Mouse (Mus musculus): ENCODE results near the gene Acy3. TPM values are rescaled to one million over a fixed set of nuclear protein-coding genes. Genes with fewer than 3 reads are reported as not detected.
"Not testable (repeated sequence)": the region's sequence is repeated elsewhere in the genome, so short reads cannot be mapped to it uniquely, and the experiment has no call there.

The Acy3 gene
- polyA plus RNA-seq, 1 experiment from 2014 or later: 10.4 TPM

- not testable (repeated sequence) for ATAC-seq (ENCODE audit: extremely low read depth, insufficient number of reproducible peaks, low FRiP score, low TSS enrichment); H3K9me3 ChIP-seq; H3K4me3 ChIP-seq; H3K4me1 ChIP-seq; H3K27ac ChIP-seq (replicated peaks); H3K4me2 ChIP-seq; H3K9ac ChIP-seq; H3K36me3 ChIP-seq
- whole genome bisulfite sequencing: 67% methylated on average over 6 of the region's 6 CpGs
- peaks cover 17% of the 10 kb centered on the region for H3K27me3 ChIP-seq (replicated peaks)
Observed at GRCm38 (mm10) chr19:3974608-3975007, 11.8 kb upstream of the Acy3 start.

GRCm38 (mm10) chr19:3975866-3976265, 10.5 kb upstream of the Acy3 start:
- Histone ChIP-seq H3K4me3 (no peak overlapping the region), H3K4me1 (0 out of 2 replicates have a peak, but pooled peaks cover 2% of the 10 kb centered on the region), H3K27me3 (replicated peaks) (peaks cover 9% of the 10 kb centered on the region), H3K27ac (replicated peaks) (no peak overlapping the region), H3K9ac (no peak overlapping the region), H3K9me3 (no peaks in the 10 kb centered on the region), H3K36me3 (no peaks in the 10 kb centered on the region), H3K4me2 (no peak overlapping the region)
- 55% methylated on average over 2 of the region's 2 CpGs for WGBS
- no peak for ATAC-seq (ENCODE audit: extremely low read depth, insufficient number of reproducible peaks, low FRiP score, low TSS enrichment)

DNA sequence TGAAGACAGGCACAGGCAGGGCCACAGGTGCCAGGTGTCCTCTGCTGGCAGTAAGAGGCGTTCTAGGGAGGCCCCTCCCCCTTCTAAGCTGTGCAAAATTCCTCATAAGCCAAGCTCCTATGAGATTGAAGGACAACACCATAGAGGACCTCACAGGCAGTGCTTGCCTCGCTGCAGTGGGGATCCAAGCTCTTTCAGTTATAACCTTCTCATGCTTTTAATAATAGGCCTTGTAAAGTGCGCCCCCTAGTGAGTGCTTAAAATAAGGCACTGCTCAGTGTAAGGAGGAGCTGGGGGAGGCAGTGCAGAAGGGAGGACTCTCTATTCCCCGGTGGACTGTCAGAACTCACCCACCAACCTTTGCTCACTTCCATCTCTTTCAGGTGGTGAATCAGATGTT, 6.1 kb upstream of the Acy3 start:
- 12% methylated on average over 4 of the region's 4 CpGs for WGBS
- no peak for ATAC-seq (ENCODE audit: extremely low read depth, insufficient number of reproducible peaks, low FRiP score, low TSS enrichment)

DNA sequence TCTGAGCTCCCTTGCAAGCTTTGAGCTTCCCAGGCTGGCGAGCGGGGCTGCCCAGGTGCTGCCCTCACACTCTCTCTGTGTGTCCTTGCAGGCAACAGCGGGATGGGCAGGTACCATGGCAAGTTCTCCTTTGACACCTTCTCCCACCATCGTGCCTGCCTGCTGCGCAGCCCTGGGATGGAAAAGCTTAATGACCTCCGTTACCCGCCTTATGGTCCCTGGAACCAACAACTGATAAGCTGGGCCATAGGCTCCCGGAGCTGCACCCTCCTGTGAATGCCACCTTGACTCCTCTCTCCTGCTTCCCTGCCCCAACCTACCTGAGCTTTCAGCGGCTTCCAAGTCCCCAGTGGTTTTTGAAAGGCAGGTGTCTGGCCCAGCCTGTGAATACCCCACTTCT, 5.5 kb upstream of the Acy3 start:
- H3K27me3 ChIP-seq (replicated peaks): peaks cover 7% of the 10 kb centered on the region
- no peak overlapping the region for H3K27ac ChIP-seq (replicated peaks)
- H3K4me1 ChIP-seq: peaks cover 25% of the 10 kb centered on the region
- no peak overlapping the region for H3K9ac ChIP-seq
- H3K36me3 ChIP-seq: no peaks in the 10 kb centered on the region
- no peak for ATAC-seq (ENCODE audit: extremely low read depth, insufficient number of reproducible peaks, low FRiP score, low TSS enrichment)
- 63% methylated on average over 9 of the region's 9 CpGs for WGBS
- no peak overlapping the region for H3K4me2 ChIP-seq
- H3K9me3 ChIP-seq: no peaks in the 10 kb centered on the region
- no peak overlapping the region for H3K4me3 ChIP-seq

More for the DNA sequence above, 6.1 kb upstream of the Acy3 start:
- Histone ChIP-seq H3K27ac (replicated peaks) (no peak overlapping the region), H3K4me1 (peaks cover 18% of the 10 kb centered on the region), H3K27me3 (replicated peaks) (peaks cover 11% of the 10 kb centered on the region), H3K36me3 (no peaks in the 10 kb centered on the region), H3K9ac (no peak overlapping the region), H3K4me3 (no peak overlapping the region), H3K9me3 (no peaks in the 10 kb centered on the region), H3K4me2 (no peak overlapping the region)

- WGBS: 44% methylated on average over 9 of the region's 9 CpGs
- Histone ChIP-seq H3K9me3 (no peaks in the 10 kb centered on the region), H3K36me3 (peaks cover 1% of the 10 kb centered on the region; the same call in 1 of the 2 replicates), H3K4me1 (peaks cover 42% of the 10 kb centered on the region), H3K27ac (replicated peaks) (no peak overlapping the region), H3K9ac (no peak overlapping the region), H3K27me3 (replicated peaks) (peaks cover 7% of the 10 kb centered on the region), H3K4me2 (no peak overlapping the region), H3K4me3 (no peak overlapping the region)
- no peak for ATAC-seq (ENCODE audit: extremely low read depth, insufficient number of reproducible peaks, low FRiP score, low TSS enrichment)
Observed at GRCm38 (mm10) chr19:3983527-3984200, 2.7 kb upstream of the Acy3 start.

DNA sequence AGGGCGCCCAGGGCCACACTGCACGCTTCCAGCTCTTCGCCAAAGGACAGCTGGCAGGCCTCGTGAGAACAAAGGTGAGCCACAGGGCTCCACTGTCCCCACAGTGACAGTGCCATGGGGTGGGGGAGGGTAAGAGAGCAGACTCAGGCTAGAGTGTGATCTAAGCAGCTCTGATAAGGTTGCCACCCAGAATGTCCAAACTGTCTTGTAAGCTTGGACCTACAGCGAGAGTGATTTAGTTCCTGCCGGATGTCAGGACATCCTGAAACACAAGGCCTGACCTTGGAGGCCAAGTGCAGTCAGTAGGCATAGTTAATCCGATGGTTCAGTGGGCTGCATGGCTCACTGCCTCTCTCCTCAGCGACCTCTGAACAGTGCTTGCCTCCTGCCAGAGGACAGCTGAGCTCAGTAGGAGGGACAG, 1.1 kb upstream of the Acy3 start:
- peak overlapping the region; percentile 3; the same call in 1 of the 2 replicates for H3K9ac ChIP-seq
- H3K4me1 ChIP-seq: peaks cover 40% of the 10 kb centered on the region
- no peak overlapping the region for H3K4me3 ChIP-seq
- H3K36me3 ChIP-seq: peaks cover 4% of the 10 kb centered on the region; the same call in 1 of the 2 replicates
- no peak overlapping the region for H3K4me2 ChIP-seq
- 0 out of 2 replicates have a peak, but pooled peaks have one; percentile 8 for ATAC-seq (ENCODE audit: extremely low read depth, insufficient number of reproducible peaks, low FRiP score, low TSS enrichment)
- peak overlapping the region; percentile 60 for H3K27ac ChIP-seq (replicated peaks)
- H3K27me3 ChIP-seq (replicated peaks): peaks cover 7% of the 10 kb centered on the region; the same call in 1 of the 2 replicates
- H3K9me3 ChIP-seq: 0 out of 2 replicates have a peak, but pooled peaks cover 3% of the 10 kb centered on the region
- WGBS: 26% methylated on average over 8 of the region's 8 CpGs

DNA sequence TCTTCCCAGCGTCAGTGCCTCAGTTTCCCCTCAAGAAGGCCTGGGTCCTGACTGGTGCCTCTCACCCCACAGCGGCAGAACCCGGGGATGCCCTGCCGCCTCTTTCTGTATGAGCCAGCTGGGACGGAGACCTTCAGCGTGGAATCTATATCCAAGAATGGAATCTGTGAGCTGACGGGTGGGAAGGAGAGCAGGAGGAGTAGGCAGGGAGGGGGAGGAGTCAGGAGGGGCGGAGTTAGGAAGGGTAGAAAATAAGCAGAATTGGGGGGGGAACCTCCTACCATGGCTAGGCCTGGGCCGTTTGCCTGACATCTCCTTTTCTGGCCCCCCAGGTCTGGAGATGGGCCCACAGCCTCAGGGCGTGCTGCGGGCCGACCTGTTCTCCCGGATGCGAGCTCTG, 1.7 kb downstream of the Acy3 start:
- WGBS: 80% methylated on average over 14 of the region's 14 CpGs
- Histone ChIP-seq H3K27ac (replicated peaks) (no peak overlapping the region), H3K4me1 (peaks cover 37% of the 10 kb centered on the region), H3K4me2 (no peak overlapping the region), H3K9me3 (0 out of 2 replicates have a peak, but pooled peaks cover 3% of the 10 kb centered on the region), H3K27me3 (replicated peaks) (no peaks in the 10 kb centered on the region), H3K9ac (no peak overlapping the region), H3K36me3 (peaks cover 4% of the 10 kb centered on the region; the same call in 1 of the 2 replicates), H3K4me3 (no peak overlapping the region)
- ATAC-seq (ENCODE audit: extremely low read depth, insufficient number of reproducible peaks, low FRiP score, low TSS enrichment): no peak

- peaks cover 31% of the 10 kb centered on the region for H3K4me1 ChIP-seq
- H3K9ac ChIP-seq: no peak overlapping the region
- 0 out of 2 replicates have a peak, but pooled peaks cover 3% of the 10 kb centered on the region for H3K9me3 ChIP-seq
- ATAC-seq (ENCODE audit: extremely low read depth, insufficient number of reproducible peaks, low FRiP score, low TSS enrichment): no peak
- H3K4me3 ChIP-seq: no peak overlapping the region
- H3K4me2 ChIP-seq: no peak overlapping the region
- no peak overlapping the region for H3K27ac ChIP-seq (replicated peaks)
- WGBS: 87% methylated on average over 4 of the region's 4 CpGs
- H3K27me3 ChIP-seq (replicated peaks): no peaks in the 10 kb centered on the region; the same call in 1 of the 2 replicates
- H3K36me3 ChIP-seq: peaks cover 4% of the 10 kb centered on the region; the same call in 1 of the 2 replicates
Observed at GRCm38 (mm10) chr19:3988750-3989149, 2.4 kb downstream of the Acy3 start.

- Histone ChIP-seq H3K9ac (no peak overlapping the region), H3K4me3 (no peak overlapping the region), H3K27me3 (replicated peaks) (no peaks in the 10 kb centered on the region; the same call in 1 of the 2 replicates), H3K36me3 (peaks cover 4% of the 10 kb centered on the region; the same call in 1 of the 2 replicates), H3K27ac (replicated peaks) (no peak overlapping the region), H3K4me2 (no peak overlapping the region), H3K4me1 (peaks cover 19% of the 10 kb centered on the region), H3K9me3 (0 out of 2 replicates have a peak, but pooled peaks cover 3% of the 10 kb centered on the region)
- ATAC-seq (ENCODE audit: extremely low read depth, insufficient number of reproducible peaks, low FRiP score, low TSS enrichment): no peak
- 44% methylated on average over 6 of the region's 6 CpGs for WGBS
Observed at GRCm38 (mm10) chr19:3990804-3991203, 4.4 kb downstream of the Acy3 start.

- Histone ChIP-seq H3K4me2 (no peak overlapping the region), H3K27ac (replicated peaks) (no peak overlapping the region), H3K4me1 (peaks cover 11% of the 10 kb centered on the region), H3K36me3 (peaks cover 4% of the 10 kb centered on the region; the same call in 1 of the 2 replicates), H3K27me3 (replicated peaks) (peaks cover 3% of the 10 kb centered on the region; the same call in 1 of the 2 replicates), H3K4me3 (no peak overlapping the region), H3K9me3 (0 out of 2 replicates have a peak, but pooled peaks cover 3% of the 10 kb centered on the region), H3K9ac (no peak overlapping the region)
- WGBS: 82% methylated on average over 3 of the region's 3 CpGs
- no peak for ATAC-seq (ENCODE audit: extremely low read depth, insufficient number of reproducible peaks, low FRiP score, low TSS enrichment)
Observed at GRCm38 (mm10) chr19:3991562-3991961, 5.2 kb downstream of the Acy3 start.

GRCm38 (mm10) chr19:3991966-3992365, 5.6 kb downstream of the Acy3 start:
- H3K4me1 ChIP-seq: peaks cover 7% of the 10 kb centered on the region
- 83% methylated on average over 3 of the region's 3 CpGs for WGBS
- H3K9me3 ChIP-seq: 0 out of 2 replicates have a peak, but pooled peaks cover 3% of the 10 kb centered on the region
- no peak overlapping the region for H3K9ac ChIP-seq
- H3K4me3 ChIP-seq: no peak overlapping the region
- H3K27ac ChIP-seq (replicated peaks): no peak overlapping the region
- H3K4me2 ChIP-seq: no peak overlapping the region
- ATAC-seq (ENCODE audit: extremely low read depth, insufficient number of reproducible peaks, low FRiP score, low TSS enrichment): no peak
- peaks cover 4% of the 10 kb centered on the region; the same call in 1 of the 2 replicates for H3K27me3 ChIP-seq (replicated peaks)
- peaks cover 4% of the 10 kb centered on the region; the same call in 1 of the 2 replicates for H3K36me3 ChIP-seq
